Mouse (Mus musculus): Measurements from ENCODE around the gene Ap4e1. TPM values are rescaled to one million over a fixed set of nuclear protein-coding genes. Genes with fewer than 3 reads are reported as not detected.
"Not testable (repeated sequence)": the region's sequence is repeated elsewhere in the genome, so short reads cannot be mapped to it uniquely, and the experiment has no call there.

Ap4e1 gene
- polyA plus RNA-seq, 1 experiment from 2014 or later = 8.0 TPM

- WGBS = 91% methylated on average over 11 of the region's 11 CpGs
- Histone ChIP-seq H3K27ac (no peak overlapping the region), H3K9me3 (no peaks in the 10 kb centered on the region), H3K4me2 (replicated peaks) (no peak overlapping the region), H3K4me1 (replicated peaks) (no peaks in the 10 kb centered on the region), H3K27me3 (replicated peaks) (no peaks in the 10 kb centered on the region), H3K36me3 (0 out of 2 replicates have a peak, but pooled peaks cover 5% of the 10 kb centered on the region), H3K4me3 (replicated peaks) (no peak overlapping the region), H3K9ac (no peak overlapping the region)
- no peak for ATAC-seq
Observed at GRCm38 (mm10) chr2:127080591-127081218, 72.2 kb downstream of the Ap4e1 start.

GRCm38 (mm10) chr2:127086235-127086634 is 77.7 kb downstream of the Ap4e1 start:
- no peak for ATAC-seq
- Histone ChIP-seq H3K27ac (no peak overlapping the region), H3K36me3 (0 out of 2 replicates have a peak, but pooled peaks cover 2% of the 10 kb centered on the region), H3K4me3 (replicated peaks) (no peak overlapping the region), H3K27me3 (replicated peaks) (no peaks in the 10 kb centered on the region), H3K9me3 (no peaks in the 10 kb centered on the region), H3K4me2 (replicated peaks) (no peak overlapping the region), H3K4me1 (replicated peaks) (no peaks in the 10 kb centered on the region), H3K9ac (no peak overlapping the region)
- 86% methylated on average over 5 of the region's 5 CpGs for WGBS

GRCm38 (mm10) chr2:127090151-127090550 is 81.6 kb downstream of the Ap4e1 start:
- H3K36me3 ChIP-seq; ATAC-seq; H3K27ac ChIP-seq; H3K4me2 ChIP-seq (replicated peaks); H3K4me3 ChIP-seq (replicated peaks); H3K4me1 ChIP-seq (replicated peaks); H3K9ac ChIP-seq; H3K27me3 ChIP-seq (replicated peaks); H3K9me3 ChIP-seq: not testable (repeated sequence)

- no peaks in the 10 kb centered on the region for H3K9me3 ChIP-seq
- H3K9ac ChIP-seq = no peak overlapping the region
- no peaks in the 10 kb centered on the region for H3K27me3 ChIP-seq (replicated peaks)
- no peak for ATAC-seq
- H3K4me1 ChIP-seq (replicated peaks) = no peaks in the 10 kb centered on the region
- 72% methylated on average over 8 of the region's 8 CpGs for WGBS
- H3K4me2 ChIP-seq (replicated peaks) = no peak overlapping the region
- no peaks in the 10 kb centered on the region for H3K36me3 ChIP-seq
- H3K27ac ChIP-seq = no peak overlapping the region
- no peak overlapping the region for H3K4me3 ChIP-seq (replicated peaks)
Observed at GRCm38 (mm10) chr2:127092000-127092399, 83.5 kb downstream of the Ap4e1 start.

GRCm38 (mm10) chr2:127108986-127109385 is 100.5 kb downstream of the Ap4e1 start:
- Histone ChIP-seq H3K4me2 (replicated peaks) (no peak overlapping the region), H3K4me1 (replicated peaks) (no peaks in the 10 kb centered on the region), H3K27me3 (replicated peaks) (no peaks in the 10 kb centered on the region), H3K27ac (no peak overlapping the region), H3K9me3 (no peaks in the 10 kb centered on the region), H3K4me3 (replicated peaks) (no peak overlapping the region), H3K9ac (no peak overlapping the region), H3K36me3 (peaks cover 46% of the 10 kb centered on the region)
- WGBS = 91% methylated on average over 4 of the region's 4 CpGs
- ATAC-seq = no peak

Other genes with a start within 250 kb of the Ap4e1 start
- gene Usp50, start 225.2 kb upstream of the Ap4e1 start, polyA plus RNA-seq (2015; fragmentation: Nextera tagmentation; extraction: Ambion mirVana) = 1.7 and 2.1 TPM in 2 replicates
- 43.2 and 46.3 TPM in 2 replicates for gene Trpm7, start 132.5 kb upstream of the Ap4e1 start, polyA plus RNA-seq (2015; fragmentation: Nextera tagmentation; extraction: Ambion mirVana)
- 53.4 and 53.7 TPM in 2 replicates for gene Sppl2a, start 75.5 kb upstream of the Ap4e1 start, polyA plus RNA-seq (2015; fragmentation: Nextera tagmentation; extraction: Ambion mirVana)
- gene Blvra, start 61.9 kb downstream of the Ap4e1 start, polyA plus RNA-seq (2015; fragmentation: Nextera tagmentation; extraction: Ambion mirVana) = 63.2 and 63.8 TPM in 2 replicates
- 66.8 and 73.6 TPM in 2 replicates for gene Ncaph, start 125.2 kb downstream of the Ap4e1 start, polyA plus RNA-seq (2015; fragmentation: Nextera tagmentation; extraction: Ambion mirVana)
- 25.2 and 27.1 TPM in 2 replicates for gene Itpripl1, start 134.7 kb downstream of the Ap4e1 start, polyA plus RNA-seq (2015; fragmentation: Nextera tagmentation; extraction: Ambion mirVana)
- gene 1810024B03Rik, start 199.6 kb downstream of the Ap4e1 start, polyA plus RNA-seq (2015; fragmentation: Nextera tagmentation; extraction: Ambion mirVana) = 1.8 and 2.0 TPM in 2 replicates
- 42.2 and 45.2 TPM in 2 replicates for gene Snrnp200, start 199.7 kb downstream of the Ap4e1 start, polyA plus RNA-seq (2015; fragmentation: Nextera tagmentation; extraction: Ambion mirVana)
- 60.2 and 60.9 TPM in 2 replicates for gene Ciao1, start 239.1 kb downstream of the Ap4e1 start, polyA plus RNA-seq (2015; fragmentation: Nextera tagmentation; extraction: Ambion mirVana)
- gene Tmem127, start 239.2 kb downstream of the Ap4e1 start, polyA plus RNA-seq (2015; fragmentation: Nextera tagmentation; extraction: Ambion mirVana) = 28.3 and 28.5 TPM in 2 replicates

Measured in intestine, embryonic 15.5 days (tissue).